Mouse (Mus musculus) embryonic facial prominence, embryonic 11.5 days (tissue): ENCODE data around the gene Prrc2b. TPM values are rescaled to one million over a fixed set of nuclear protein-coding genes. Genes with fewer than 3 reads are reported as not detected.

Source experiments
- ATAC-seq: fragments of 200-750 bp; cut with Nextera tagmentation; replicated peaks from 2 replicates; pipeline ENCODE4 v1.8.0; 2017; ENCODE audit warnings: low read depth; ENCODE audit not compliant: insufficient number of reproducible peaks, low FRiP score, low TSS enrichment
- DNase-seq: peaks from one replicate; pipeline ENCODE4 v3.0.0-alpha.2; 2015; ENCODE audit warnings: low spot score
- H3K27ac ChIP-seq: fragments of 300-500 bp; sonication (generic); replicated peaks from 2 replicates; pipeline ENCODE4 v1.5.1; 2014; ENCODE audit warnings: mild to moderate bottlenecking, low read depth, low read length, control low read depth
- H3K27me3 ChIP-seq: fragments of 300-500 bp; sonication (generic); 2 replicates; pipeline ENCODE4 v1.6.1; 2014; ENCODE audit warnings: mild to moderate bottlenecking, low read length, moderate library complexity, mixed read lengths; ENCODE audit not compliant: control insufficient read depth, insufficient read depth
- H3K36me3 ChIP-seq: fragments of 300-500 bp; sonication (generic); replicated peaks from 2 replicates; pipeline ENCODE4 v1.6.1; 2014; ENCODE audit warnings: low read depth, mild to moderate bottlenecking, low read length, moderate library complexity, mixed read lengths; ENCODE audit not compliant: control insufficient read depth, insufficient read depth
- H3K4me1 ChIP-seq: fragments of 300-500 bp; sonication (generic); 2 replicates; pipeline ENCODE4 v1.6.1; 2014; ENCODE audit warnings: low read length, mixed read lengths; ENCODE audit not compliant: control insufficient read depth, insufficient read depth
- H3K4me2 ChIP-seq: fragments of 300-500 bp; sonication (generic); 2 replicates; pipeline ENCODE4 v1.6.1; 2014; ENCODE audit warnings: low read depth, mild to moderate bottlenecking, control low read depth, low read length, moderate library complexity
- H3K4me3 ChIP-seq: fragments of 300-500 bp; sonication (generic); 2 replicates; pipeline ENCODE4 v1.5.1; 2014; ENCODE audit warnings: low read depth, low read length, control low read depth
- H3K9ac ChIP-seq: fragments of 300-500 bp; sonication (generic); replicated peaks from 2 replicates; pipeline ENCODE4 v1.6.1; 2014; ENCODE audit warnings: mild to moderate bottlenecking, control low read depth, low read length
- H3K9me3 ChIP-seq: fragments of 300-500 bp; sonication (generic); replicated peaks from 2 replicates; pipeline ENCODE4 v1.6.1; 2016; ENCODE audit warnings: mild to moderate bottlenecking, low read length, inconsistent platforms, mixed read lengths; ENCODE audit not compliant: control insufficient read depth
- WGBS: fragments of 180-500 bp; shearing (Covaris S2); extraction: QIAGEN DNeasy Blood & Tissue Kit; methylation state at CpG from one replicate; pipeline ENCODE4 v1.1.7; 2014; 5-methylcytosine and 5-hydroxymethylcytosine counted together
- polyA plus RNA-seq: library from polyadenylated mRNA; unstranded; fragments of >200 nt; fragmentation: Nextera tagmentation; extraction: Ambion mirVana; gene quantifications from 2 replicates; pipeline ENCODE4 v1.2.1, GENCODE M21; 2014

Prrc2b gene
- polyA plus RNA-seq, 1 experiment from 2014 or later: 46.2 TPM

DNA sequence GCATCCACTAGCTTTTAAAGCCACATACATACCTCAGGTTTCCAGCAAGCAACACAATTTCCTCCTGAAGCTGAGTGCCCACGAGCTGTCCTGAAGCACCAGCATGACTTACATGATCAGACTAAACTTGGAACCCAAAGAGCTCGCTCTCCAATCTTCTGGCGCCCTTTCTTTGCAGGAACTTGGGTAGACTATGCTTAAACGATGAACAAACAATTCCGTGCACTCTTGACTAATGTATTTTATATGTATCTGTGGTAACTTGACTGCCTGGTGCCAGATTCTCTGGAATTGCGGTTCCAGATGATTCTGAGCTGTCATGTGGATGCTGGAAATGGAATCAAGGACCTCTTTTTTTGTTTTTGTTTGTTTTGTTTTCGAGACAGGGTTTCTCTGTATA is 84.6 kb downstream of the Prrc2b start:
- Histone ChIP-seq H3K9me3 (no peaks in the 10 kb centered on the region), H3K36me3 (peaks cover 14% of the 10 kb centered on the region), H3K27ac (no peak overlapping the region), H3K27me3 (no peaks in the 10 kb centered on the region), H3K4me1 (no peaks in the 10 kb centered on the region), H3K4me2 (peak overlapping the region; percentile 64), H3K9ac (peak overlapping the region; percentile 67), H3K4me3 (peak overlapping the region; percentile 57)
- no peak for ATAC-seq
- WGBS: 34% methylated on average over 7 of the region's 7 CpGs
- DNase-seq: no peak

DNA sequence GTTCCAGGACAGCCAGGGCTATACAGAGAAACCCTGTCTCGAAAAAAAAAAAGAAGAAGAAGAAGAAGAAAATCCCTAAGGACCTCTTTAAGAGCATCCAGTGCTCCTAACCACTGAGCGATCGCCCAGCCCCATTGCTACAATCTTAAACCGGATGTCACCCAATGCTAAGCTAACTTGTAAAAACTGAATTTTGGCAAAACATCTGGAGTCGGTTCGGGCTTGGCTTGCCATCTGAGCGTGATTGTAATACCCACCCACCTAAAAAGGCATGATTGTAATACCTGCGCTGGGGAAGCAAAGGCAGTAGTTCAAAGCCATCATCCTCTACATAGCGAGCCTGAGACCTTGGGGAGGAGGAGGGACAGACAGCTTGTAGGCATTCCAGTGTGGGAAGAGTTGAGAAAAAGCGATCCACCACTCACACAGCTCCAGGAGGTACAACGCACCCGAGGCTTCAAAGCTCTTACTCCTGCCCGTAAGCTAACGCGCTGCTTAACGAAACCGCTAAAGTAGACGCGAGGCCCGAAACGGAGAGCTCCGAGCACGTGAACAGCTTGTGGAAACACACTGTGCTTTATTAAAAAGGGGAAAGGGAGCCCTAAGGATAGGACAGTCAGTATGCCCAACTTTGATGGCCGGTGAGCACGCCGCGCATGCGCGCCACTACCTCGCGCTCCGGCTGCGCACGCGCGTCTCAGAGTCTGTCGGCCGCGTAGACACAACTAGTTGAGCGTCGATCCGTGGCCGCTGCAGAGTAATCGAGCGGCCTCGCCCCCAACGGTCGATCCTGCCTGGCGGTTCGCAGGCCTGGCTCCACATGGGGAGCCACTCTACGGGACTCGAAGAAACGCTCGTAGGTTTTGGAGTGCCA is 85.2 kb downstream of the Prrc2b start, which contains the start of gene Pomt1:
Pomt1 (plus strand) TSS at position 705 of the 874 bp plus-strand sequence.
- H3K27me3 ChIP-seq: no peaks in the 10 kb centered on the region
- no peaks in the 10 kb centered on the region for H3K9me3 ChIP-seq
- ATAC-seq (peak; percentile 85), DNase-seq (peak; percentile 98)
- peak within 1 kb of the TSS; percentile 66 for H3K27ac ChIP-seq
- peak within 1 kb of the TSS; percentile 64 for H3K4me2 ChIP-seq
- peak within 1 kb of the TSS; percentile 57 for H3K4me3 ChIP-seq
- peaks cover 11% of the 10 kb centered on the region for H3K36me3 ChIP-seq
- H3K9ac ChIP-seq: peak within 1 kb of the TSS; percentile 67
- under 1% methylated on average over 54 of the region's 54 CpGs for WGBS
- H3K4me1 ChIP-seq: no peaks in the 10 kb centered on the region

DNA sequence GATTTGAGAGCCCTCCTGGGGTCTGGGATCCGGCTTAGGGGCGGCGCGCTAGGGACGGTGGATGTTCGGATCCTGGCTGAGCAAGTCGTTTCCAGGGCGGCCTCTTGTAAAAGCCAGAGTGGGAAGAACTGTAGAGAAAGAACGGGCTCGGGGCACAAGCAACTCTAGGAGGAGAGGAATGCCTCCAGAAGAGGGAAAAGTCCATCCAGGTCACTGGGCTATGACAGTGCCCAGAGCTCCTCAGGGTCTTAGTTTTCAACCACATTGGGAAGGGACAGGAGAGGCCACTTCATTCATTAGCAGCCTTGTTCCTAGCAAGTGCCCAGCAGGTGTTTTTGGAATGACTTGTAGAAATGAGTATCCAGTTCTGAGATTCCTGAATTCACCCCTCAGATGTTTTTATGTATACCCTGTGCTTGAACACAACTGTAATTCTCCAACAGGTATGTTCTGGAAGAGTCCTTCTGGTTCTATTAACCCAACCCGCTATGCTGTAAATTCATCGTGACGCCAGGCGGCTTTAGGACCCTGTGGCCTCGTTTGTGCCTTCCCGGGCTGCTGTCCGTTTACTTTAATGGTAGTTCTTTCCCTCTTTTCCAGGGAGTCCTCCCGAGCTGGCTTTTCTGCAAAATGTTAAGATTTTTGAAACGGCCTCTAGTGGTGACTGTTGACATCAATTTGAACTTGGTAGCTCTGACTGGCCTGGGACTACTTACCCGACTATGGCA is 86.0 kb downstream of the Prrc2b start:
- Histone ChIP-seq H3K4me2 (peak overlapping the region; percentile 54), H3K27me3 (no peaks in the 10 kb centered on the region), H3K36me3 (peaks cover 5% of the 10 kb centered on the region), H3K9me3 (no peaks in the 10 kb centered on the region), H3K9ac (peak overlapping the region; percentile 66), H3K4me1 (no peaks in the 10 kb centered on the region), H3K27ac (peak overlapping the region; percentile 30; the same call in 1 of the 2 replicates), H3K4me3 (peak overlapping the region; percentile 57)
- ATAC-seq: peak; percentile 63
- WGBS: under 1% methylated on average over 20 of the region's 20 CpGs
- peak; percentile 87 for DNase-seq

DNA sequence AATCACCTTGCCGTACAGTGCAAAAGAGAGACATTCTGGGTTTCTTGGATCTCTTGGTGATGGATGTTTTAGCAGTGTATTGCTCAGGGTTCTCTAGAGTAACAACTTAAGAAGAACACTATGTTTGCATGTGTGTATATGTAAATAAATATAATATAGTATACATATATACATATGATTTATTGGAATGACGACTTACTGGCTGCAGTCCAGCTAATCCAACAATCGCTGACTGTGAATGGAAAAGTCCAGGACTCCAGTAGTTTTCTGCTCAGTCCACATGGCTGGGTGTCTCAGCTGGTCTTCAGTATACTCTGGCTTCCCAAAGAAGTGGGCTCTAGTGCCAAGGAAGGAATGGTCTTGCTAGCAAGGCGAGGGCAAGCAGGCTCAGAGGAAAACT is 86.7 kb downstream of the Prrc2b start:
- 51% methylated on average over 4 of the region's 4 CpGs for whole genome bisulfite sequencing
- ATAC-seq (no peak), DNase-seq (no peak)
- Histone ChIP-seq H3K36me3 (no peaks in the 10 kb centered on the region; the same call in 1 of the 2 replicates), H3K27me3 (no peaks in the 10 kb centered on the region), H3K4me3 (peak overlapping the region; percentile 57), H3K9ac (peak overlapping the region; percentile 11; the same call in 1 of the 2 replicates), H3K27ac (no peak overlapping the region), H3K4me2 (peak overlapping the region; percentile 54), H3K9me3 (no peaks in the 10 kb centered on the region), H3K4me1 (no peaks in the 10 kb centered on the region)

- H3K4me3 ChIP-seq: no peak overlapping the region
- H3K27ac ChIP-seq: no peak overlapping the region
- ATAC-seq: no peak
- H3K9me3 ChIP-seq: no peaks in the 10 kb centered on the region
- H3K27me3 ChIP-seq: no peaks in the 10 kb centered on the region
- WGBS: 90% methylated on average over 9 of the region's 9 CpGs
- no peaks in the 10 kb centered on the region for H3K4me1 ChIP-seq
- no peaks in the 10 kb centered on the region for H3K36me3 ChIP-seq
- DNase-seq: no peak
- no peak overlapping the region for H3K9ac ChIP-seq
- H3K4me2 ChIP-seq: no peak overlapping the region
These were observed 88.0 kb downstream of the Prrc2b start for GRCm38 (mm10) chr2:32238708-32239435.

GRCm38 (mm10) chr2:32240591-32240990 is 89.7 kb downstream of the Prrc2b start:
- ATAC-seq: no peak
- 81% methylated on average over 5 of the region's 5 CpGs for WGBS
- H3K36me3 ChIP-seq: no peaks in the 10 kb centered on the region; the same call in 1 of the 2 replicates

GRCm38 (mm10) chr2:32242986-32243385 is 92.1 kb downstream of the Prrc2b start:
- no peak for DNase-seq
- no peaks in the 10 kb centered on the region for H3K27me3 ChIP-seq
- H3K27ac ChIP-seq: no peak overlapping the region
- no peaks in the 10 kb centered on the region for H3K4me1 ChIP-seq
- H3K9ac ChIP-seq: no peak overlapping the region
- H3K36me3 ChIP-seq: no peaks in the 10 kb centered on the region; the same call in 1 of the 2 replicates
- no peak for ATAC-seq
- WGBS: 83% methylated on average over 4 of the region's 4 CpGs
- H3K4me2 ChIP-seq: no peak overlapping the region
- H3K9me3 ChIP-seq: no peaks in the 10 kb centered on the region
- H3K4me3 ChIP-seq: no peak overlapping the region

More at GRCm38 (mm10) chr2:32240591-32240990, 89.7 kb downstream of the Prrc2b start:
- H3K27ac ChIP-seq: no peak overlapping the region
- H3K27me3 ChIP-seq: no peaks in the 10 kb centered on the region
- no peak overlapping the region for H3K9ac ChIP-seq
- H3K4me2 ChIP-seq: no peak overlapping the region
- no peak overlapping the region for H3K4me3 ChIP-seq
- no peaks in the 10 kb centered on the region for H3K4me1 ChIP-seq
- DNase-seq: no peak
- no peaks in the 10 kb centered on the region for H3K9me3 ChIP-seq
